Mouse (Mus musculus): ENCODE data around the gene Ifnar1.

Ifnar1 gene

DNA sequence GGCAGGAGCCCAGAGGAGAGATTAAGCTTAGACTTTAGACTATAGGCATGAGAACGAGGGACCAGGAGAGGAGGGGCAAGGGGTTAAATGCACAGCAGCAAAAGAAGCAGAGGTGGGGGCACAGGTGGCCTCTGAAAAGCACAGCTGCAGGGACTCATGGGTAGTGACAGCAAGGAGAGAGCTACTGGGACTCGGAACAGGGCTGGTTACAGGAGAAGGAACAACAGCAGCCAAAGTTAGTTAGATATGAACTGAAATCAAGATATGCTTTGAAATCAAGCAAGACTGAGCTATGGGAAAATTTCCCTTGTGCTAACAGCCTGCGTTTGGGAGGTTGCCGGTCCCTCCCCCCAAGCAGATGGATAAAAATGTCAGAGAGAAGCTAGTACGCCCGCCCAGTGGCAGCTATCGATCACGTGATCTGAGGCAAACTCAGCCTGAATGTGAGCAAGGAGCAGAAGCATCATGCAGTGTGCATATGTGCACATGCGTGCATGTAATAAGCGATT, 56.6 kb downstream of the Ifnar1 start:
- DNase-seq (ENCODE audit: low spot score): no peak

DNA sequence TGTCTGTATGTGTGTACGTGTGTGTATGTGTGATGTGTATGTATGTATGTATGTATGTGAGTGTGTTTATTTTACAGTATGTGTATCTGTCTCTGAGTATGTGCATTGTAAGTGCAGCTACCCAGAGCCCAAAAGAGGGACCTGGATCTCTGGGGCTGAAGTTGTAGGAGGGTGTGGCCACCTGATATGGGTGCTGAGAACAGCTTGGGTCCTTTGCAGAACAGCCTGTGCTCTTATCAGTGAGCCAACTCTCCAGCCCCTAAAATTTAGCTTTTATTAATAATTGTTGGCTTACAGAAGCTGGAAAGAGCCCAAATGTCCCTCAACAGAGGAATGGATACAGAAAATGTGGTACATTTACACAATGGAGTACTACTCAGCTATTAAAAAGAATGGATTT, 58.6 kb downstream of the Ifnar1 start:
- DNase-seq (ENCODE audit: low spot score): no peak

DNA sequence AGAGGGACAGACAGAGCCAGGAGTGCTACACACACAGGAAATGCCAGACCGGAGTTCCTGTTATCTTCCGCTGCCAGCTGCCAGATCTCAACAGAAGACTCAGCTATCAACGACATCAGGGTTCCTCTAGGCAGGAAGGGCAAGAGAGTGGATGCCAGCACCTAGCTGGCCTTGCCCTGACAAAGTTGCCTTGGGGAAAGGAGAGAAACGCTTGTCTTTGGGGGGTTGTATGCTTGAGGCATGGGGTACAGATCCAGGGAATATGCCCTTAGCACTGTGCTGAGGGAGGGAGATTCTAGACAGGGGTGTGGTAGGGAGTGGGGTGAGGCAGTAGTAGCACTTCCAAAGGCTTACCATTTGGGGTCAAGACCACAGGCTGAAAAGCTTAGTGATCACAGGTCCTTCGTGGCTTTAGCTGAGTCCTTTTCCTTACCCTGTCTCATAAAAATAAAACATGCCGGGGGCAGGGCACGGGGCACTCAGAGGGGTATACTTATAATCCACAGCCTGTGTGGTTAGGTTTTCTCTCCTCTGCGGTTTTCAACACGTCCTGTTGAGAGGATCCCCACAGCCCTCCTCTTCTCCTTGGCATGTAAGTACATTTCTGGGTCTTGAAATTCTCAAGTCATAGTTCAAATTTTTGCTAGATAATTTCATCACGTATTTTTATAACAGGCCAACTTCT, 60.7 kb downstream of the Ifnar1 start:
- peak; percentile 83 for DNase-seq (ENCODE audit: low spot score)

- DNase-seq (ENCODE audit: low spot score): peak; percentile 73
These were observed 61.4 kb downstream of the Ifnar1 start for GRCm38 (mm10) chr16:91546391-91546835.

DNA sequence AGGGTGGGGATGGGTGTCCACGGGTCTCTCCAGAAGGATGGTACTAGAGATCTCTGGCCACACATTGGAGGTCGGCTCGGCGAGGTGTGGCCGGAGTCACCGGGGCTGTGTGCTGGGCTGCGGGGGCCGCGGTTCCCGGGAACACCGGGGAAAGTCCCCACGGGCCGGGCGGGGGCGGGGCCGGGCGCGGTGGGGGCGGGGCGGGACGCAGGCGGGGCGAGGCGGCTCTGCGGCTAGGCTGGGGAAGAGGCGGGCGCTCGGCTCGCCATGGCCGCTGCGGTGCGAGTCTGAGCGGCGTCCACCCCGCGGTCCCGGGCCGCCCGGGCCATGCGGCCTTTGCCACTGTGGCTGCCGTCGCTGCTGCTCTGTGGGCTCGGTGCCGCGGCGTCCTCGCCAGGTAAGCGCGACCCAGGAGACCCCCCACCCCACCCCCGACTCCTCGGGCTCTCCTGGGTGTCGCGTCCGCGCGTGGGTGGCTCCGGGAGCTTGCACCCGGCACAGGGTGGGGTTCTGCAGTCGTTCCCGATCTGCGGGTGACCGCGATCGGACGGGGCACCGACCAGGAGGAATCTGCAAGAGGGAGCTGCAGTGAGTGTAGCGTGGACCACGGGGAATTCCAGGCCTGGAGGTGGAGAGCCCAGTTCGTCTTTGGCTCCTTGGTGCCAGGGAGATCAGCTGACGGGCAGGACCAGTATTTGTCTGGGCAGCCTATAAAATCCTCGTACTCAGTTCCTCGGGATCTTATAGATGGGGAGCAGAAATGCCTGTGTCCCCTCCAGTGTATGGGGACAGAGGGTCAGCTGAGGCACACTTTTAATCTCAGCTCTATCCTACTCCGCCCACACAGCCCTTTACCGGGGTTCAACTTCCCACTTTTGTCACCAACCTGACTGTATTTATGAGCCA, 62.1 kb downstream of the Ifnar1 start, which contains the start of gene Ifngr2:
TSS of gene Ifngr2 (plus strand) at position 237 of the 906 bp plus-strand sequence.
- peak; percentile 62 for DNase-seq (ENCODE audit: low spot score)

- peak; percentile 31 for DNase-seq (ENCODE audit: low spot score)
These were observed 62.9 kb downstream of the Ifnar1 start for GRCm38 (mm10) chr16:91547974-91548373.

GRCm38 (mm10) chr16:91548586-91548985, 63.5 kb downstream of the Ifnar1 start:
- no peak for DNase-seq (ENCODE audit: low spot score)

- no peak for DNase-seq (ENCODE audit: low spot score)
These were observed 64.0 kb downstream of the Ifnar1 start for GRCm38 (mm10) chr16:91548996-91549395.

DNA sequence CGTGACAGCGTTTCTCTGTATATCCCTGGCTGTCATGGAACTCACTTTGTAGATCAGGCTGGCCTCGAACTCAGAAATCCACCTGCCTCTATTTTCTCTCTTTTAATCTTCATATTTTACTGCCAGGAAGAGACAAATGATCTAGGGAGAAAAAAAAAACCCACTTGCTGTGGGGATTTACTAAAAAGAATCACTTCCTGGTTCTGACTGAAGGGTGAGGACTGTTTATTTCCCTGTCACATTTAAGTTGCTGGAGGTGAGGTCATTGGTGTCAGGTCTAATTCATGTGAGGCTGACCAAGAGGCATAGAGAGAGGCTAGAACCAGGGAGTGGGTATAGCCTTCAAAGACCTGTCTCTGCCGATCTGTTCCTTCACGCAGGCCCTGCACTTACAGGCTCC, 64.6 kb downstream of the Ifnar1 start:
- DNase-seq (ENCODE audit: low spot score): no peak

DNA sequence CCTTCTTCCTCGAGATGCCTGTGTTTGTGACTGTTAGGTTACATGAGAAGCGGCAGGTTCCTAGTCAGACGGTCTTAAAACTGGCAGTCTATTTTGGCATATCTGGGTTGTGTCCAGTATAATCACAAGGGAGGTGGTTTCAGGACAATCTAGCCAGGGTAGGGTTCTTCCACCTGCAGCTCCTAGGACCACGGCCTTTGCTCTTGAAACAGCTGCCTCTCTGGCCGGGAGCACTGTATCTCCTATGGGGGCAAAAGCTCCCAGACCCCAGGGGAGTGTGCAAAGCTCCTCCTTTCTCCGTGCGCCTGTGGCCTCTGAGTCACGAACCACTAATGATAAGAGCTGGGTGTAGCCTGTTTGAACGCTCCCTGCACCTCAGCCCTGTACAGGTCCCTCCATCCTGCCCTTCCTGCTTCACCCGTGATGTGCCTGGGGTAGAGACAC, 66.1 kb downstream of the Ifnar1 start:
- peak; percentile 27 for DNase-seq (ENCODE audit: low spot score)

GRCm38 (mm10) chr16:91552072-91552471, 67.0 kb downstream of the Ifnar1 start:
- DNase-seq (ENCODE audit: low spot score): no peak

DNA sequence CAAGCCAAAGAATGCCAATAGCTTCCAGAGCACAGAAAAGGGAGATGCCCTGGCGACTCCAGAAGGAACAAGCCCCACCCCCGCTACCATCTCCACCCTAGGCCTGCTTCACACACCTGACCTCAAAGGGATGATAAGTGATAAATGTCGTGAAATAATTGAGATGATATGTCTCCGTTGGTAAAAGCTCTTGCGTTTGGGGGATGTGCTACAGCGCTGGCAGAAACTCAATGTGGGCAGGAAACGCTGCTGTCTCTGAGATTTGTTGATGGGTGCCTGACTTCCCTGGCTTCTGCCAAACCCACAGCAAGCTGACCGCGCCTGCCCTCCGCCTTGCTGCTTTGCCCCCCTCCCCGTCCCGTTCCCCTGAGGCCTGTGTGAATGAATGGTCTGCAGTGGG, 68.6 kb downstream of the Ifnar1 start:
- DNase-seq (ENCODE audit: low spot score): peak; percentile 78

GRCm38 (mm10) chr16:91555017-91555605, 70.1 kb downstream of the Ifnar1 start:
- DNase-seq (ENCODE audit: low spot score): no peak

GRCm38 (mm10) chr16:91556659-91557058, 71.6 kb downstream of the Ifnar1 start:
- no peak for DNase-seq (ENCODE audit: low spot score)
